Mouse (Mus musculus) brain, adult 10 weeks (tissue): Measurements from ENCODE around the gene Lrrc4b. TPM values are rescaled to one million over a fixed set of nuclear protein-coding genes. Genes with fewer than 3 reads are reported as not detected.

Experiments used
- polyA plus RNA-seq: library from polyadenylated mRNA; stranded (reverse); fragments of 350-450 nt; fragmentation: Illumina TruSeq; extraction: RNeasy Lipid Tissue Mini Kit (QIAGEN cat#74804); gene quantifications from one replicate; pipeline ENCODE4 v1.2.3, GENCODE M21; 2015; ENCODE audit warnings: low read depth, low replicate concordance

Lrrc4b gene
- 115 TPM for polyA plus RNA-seq

DNA sequence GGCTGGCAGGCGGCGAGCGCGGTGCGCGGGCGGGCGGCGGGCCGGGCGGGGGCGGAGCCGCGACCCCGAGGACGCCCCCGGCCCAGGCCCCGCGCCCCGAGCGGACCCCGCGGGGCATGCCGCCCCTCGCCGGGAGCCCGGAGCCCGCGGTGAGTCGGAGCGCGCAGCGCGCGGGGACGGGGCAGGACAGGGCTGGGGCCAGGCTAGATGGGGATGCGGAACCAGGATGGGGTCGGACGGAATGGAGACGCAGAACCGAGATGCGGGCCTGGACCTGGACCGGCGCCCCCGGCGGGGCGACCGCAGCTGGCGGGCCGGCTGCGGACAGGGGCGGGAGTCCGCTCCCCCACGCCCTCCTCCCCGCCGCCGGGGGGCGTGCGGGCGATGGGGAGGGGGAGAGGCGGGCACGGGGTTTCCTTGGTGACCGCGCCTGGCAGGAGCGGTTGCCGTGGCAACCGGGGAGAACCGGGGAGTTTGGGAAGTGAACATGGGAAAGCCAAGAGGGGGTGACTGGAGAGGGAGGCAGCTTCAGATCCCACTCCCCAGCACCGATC lies at the start of gene Lrrc4b:
Gene Lrrc4b (plus strand): TSS at position 51 of the 554 bp plus-strand sequence.

DNA sequence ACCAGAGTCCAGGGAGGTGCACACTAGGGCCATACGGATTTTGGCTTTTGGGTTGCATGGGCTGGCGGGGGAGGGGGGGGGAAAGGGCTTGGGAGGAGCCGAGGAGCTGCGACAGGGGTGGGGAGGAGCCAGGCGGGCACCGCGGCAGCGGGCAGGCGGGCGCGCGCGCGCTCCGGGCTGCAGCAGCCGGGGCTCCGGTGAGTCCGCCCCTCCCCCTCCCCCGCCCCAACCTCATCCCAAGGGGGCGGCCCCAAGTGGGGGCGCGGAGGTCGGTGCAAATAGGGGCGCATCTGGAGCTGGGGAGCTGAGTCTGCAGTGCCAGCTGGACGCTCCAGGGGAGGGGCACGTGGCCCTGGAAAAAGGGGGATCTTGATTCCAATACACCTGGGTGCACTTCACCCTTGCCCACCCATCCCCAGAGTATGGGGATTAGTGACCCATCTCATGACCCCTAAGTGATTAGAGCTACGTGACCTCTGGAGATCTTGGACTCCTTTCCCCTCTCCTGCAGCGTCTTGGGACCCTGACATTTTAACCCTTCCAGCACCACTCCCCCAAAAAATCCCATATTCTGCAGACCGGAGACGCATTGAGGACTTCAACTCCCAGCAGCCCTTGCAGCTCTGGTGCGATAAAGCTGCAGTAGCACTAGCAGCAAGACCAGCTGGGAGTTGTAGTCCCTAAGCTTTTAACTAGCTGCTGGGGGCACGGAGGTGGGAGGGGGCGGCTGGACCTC lies 44.7 kb upstream of the Lrrc4b start, which contains the start of gene Syt3:
Gene Syt3 (plus strand): TSS at position 123 of the 736 bp plus-strand sequence.

DNA sequence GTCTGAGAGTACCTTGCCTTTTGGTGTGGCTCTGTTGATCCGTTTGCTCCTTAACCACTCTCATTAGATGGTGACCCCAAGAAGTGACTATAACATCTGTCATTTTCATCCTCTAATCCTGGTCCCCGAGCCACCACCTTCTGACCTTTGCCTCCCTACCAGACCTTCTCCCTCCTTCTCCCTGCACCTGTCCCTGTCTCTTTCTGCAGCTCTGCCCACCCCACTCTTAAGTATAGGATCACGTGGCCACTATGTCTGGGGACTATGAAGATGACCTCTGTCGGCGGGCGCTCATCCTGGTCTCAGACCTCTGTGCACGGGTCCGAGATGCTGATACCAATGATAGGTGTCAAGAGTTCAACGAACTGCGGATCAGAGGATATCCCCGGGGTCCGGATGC lies 43.1 kb upstream of the Lrrc4b start, which contains the start of gene 1700008O03Rik:
Gene 1700008O03Rik (minus strand): TSS at position 101 of the 400 bp plus-strand sequence.

DNA sequence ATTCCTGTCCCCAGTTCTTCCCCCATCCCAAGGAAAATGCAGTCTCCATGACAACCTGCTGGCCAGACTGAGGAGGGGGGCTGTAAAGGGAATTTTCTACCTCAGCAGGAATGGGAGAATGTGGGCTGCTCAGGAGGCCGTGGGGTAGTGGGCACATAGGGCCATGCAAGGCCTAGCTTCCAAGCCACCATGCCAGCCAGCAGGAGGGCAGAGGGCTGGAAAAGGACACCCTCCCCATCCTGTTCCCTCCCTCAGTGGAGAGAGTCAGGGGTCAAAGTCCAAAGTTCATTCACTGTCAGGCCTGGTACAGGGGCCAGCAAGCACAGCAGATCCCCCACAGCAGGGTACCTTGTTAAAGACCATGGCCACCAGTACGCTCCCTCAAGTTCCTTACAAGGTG lies 36.3 kb downstream of the Lrrc4b start, which contains the start of gene Aspdh:
Gene Aspdh (plus strand): TSS at position 281 of the 400 bp plus-strand sequence.

DNA sequence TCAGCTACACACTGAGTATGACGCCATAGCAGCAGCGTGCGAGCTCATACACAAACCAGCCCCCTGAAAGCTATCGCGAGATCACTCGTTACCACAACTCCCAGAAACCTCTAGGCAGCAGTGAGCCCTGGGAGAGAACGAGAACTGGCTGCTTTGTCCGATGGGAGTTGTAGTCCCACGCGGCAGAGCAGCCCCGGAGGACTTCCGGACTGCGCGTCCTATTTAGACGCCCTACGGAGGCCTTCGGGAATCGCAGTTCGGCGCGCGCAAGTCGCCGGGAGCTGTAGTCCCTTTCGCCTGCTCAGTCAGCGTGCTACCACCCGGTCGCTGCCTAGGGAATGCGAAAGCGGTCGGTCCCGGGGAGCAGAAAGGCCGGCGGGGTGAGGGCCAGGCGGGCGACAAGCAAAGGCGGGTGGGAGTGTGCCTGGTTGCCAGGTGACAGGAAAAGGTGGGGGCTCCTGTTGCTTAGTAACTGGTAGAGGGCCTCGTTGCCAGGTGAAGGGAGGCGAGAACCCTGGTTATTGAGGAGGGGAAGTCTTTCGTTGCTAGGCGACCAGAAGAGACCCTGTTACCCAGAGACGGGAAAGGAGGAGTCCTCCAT lies 39.1 kb downstream of the Lrrc4b start, which contains the start of gene Josd2:
Gene Josd2 (plus strand): TSS at position 170 of the 601 bp plus-strand sequence.

DNA sequence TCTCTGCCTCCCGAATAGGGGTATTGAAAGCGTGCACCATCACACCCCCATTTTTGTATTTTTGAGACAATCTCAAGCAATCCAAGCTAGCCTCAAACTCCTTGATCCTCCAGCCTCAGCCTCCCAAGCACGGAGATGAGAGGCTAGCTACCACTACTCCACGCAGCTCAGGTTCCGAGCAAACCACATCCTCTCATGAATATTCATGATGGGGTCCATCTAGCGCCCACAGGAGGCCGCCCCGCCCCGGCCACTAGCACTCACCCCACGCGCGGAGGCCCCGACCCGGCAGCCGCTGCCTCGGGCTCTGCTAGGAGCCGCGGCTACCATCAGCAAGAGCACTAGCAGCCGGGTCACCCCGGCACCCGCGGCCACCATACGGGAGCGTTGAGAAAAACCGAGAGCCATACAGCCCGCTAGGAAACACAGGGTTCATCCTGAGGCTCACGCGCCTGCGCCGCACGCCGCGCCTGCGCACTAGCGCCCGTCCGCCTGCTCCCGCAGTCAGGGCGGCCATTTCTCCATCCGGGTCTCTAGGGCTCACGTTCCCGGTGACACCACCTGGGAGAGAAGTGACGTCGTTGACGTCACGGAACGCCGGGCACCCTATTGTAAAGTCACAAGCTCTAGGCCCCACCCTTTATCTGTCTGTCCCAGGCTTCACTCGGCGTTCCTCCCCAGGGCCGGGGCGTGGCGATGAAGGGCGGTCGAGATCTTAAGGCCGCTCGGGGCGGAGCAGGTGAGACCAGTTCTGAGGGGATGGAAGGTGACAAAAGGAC lies 67.4 kb downstream of the Lrrc4b start, which contains the start of the genes Emc10 and Fam71e1:
Gene Emc10 (minus strand): TSS at position 538 of the 779 bp plus-strand sequence.
Gene Fam71e1 (plus strand): TSS at position 590 of the 779 bp plus-strand sequence.

Other genes starting within 250 kb of the Lrrc4b start
- gene Klk1b24, start 240.8 kb upstream of the Lrrc4b start, polyA plus RNA-seq: not detected
- not detected for gene Klk1b3, start 230.8 kb upstream of the Lrrc4b start, polyA plus RNA-seq
- not detected for gene Klk1b4, start 221.6 kb upstream of the Lrrc4b start, polyA plus RNA-seq
- gene Klk1b5, start 213.1 kb upstream of the Lrrc4b start, polyA plus RNA-seq: not detected
- gene Klk1, start 203.7 kb upstream of the Lrrc4b start, polyA plus RNA-seq: not detected
- not detected for gene Gm36864, start 192.8 kb upstream of the Lrrc4b start, polyA plus RNA-seq
- 1.4 TPM for gene 1700028J19Rik, start 182.3 kb upstream of the Lrrc4b start, polyA plus RNA-seq
- 69.9 TPM for gene 2410002F23Rik, start 182.3 kb upstream of the Lrrc4b start, polyA plus RNA-seq
- not detected for gene Acp4, start 171.6 kb upstream of the Lrrc4b start, polyA plus RNA-seq
- gene Gm15517, start 167.6 kb upstream of the Lrrc4b start, polyA plus RNA-seq: not detected
- 3.5 TPM for gene Clec11a, start 122.1 kb upstream of the Lrrc4b start, polyA plus RNA-seq
- gene Shank1, start 118.8 kb upstream of the Lrrc4b start, polyA plus RNA-seq: 128 TPM
- 52.4 TPM for gene Syt3, start 44.9 kb upstream of the Lrrc4b start, polyA plus RNA-seq
- 2.1 TPM for gene 1700008O03Rik, start 43.2 kb upstream of the Lrrc4b start, polyA plus RNA-seq
- gene Aspdh, start 36.4 kb downstream of the Lrrc4b start, polyA plus RNA-seq: 4.1 TPM
- gene Josd2, start 39.0 kb downstream of the Lrrc4b start, polyA plus RNA-seq: 128 TPM
- 221 TPM for gene Emc10, start 67.5 kb downstream of the Lrrc4b start, polyA plus RNA-seq
- 11.4 TPM for gene Fam71e1, start 67.6 kb downstream of the Lrrc4b start, polyA plus RNA-seq
- 0.19 TPM for gene Mybpc2, start 95.6 kb downstream of the Lrrc4b start, polyA plus RNA-seq
- not detected for gene Spib, start 103.1 kb downstream of the Lrrc4b start, polyA plus RNA-seq
- 9.0 TPM for gene Pold1, start 119.8 kb downstream of the Lrrc4b start, polyA plus RNA-seq
- gene Nr1h2, start 124.9 kb downstream of the Lrrc4b start, polyA plus RNA-seq: 56.3 TPM
- not detected for gene Napsa, start 143.4 kb downstream of the Lrrc4b start, polyA plus RNA-seq
- 68.0 TPM for gene Kcnc3, start 161.6 kb downstream of the Lrrc4b start, polyA plus RNA-seq
- 18.8 TPM for gene Myh14, start 241.8 kb downstream of the Lrrc4b start, polyA plus RNA-seq